In genomic region chr4:55652628-55653027, GRCm38 (mm10) we compare ENCODE assay signal across 16 mouse cellular contexts.
A peak's percentile ranks its signal among the peaks of the same experiment; 100 is the strongest.
DNase-seq lines count a peak whose midpoint lies in the region; ATAC-seq and TF ChIP-seq lines count a peak whose summit lies in the region.
"Had no signal": no experiment of that assay in that cellular context is flagged by ENCODE, and none has a peak within 500 bp of the region (broad histone marks: within the 10 kb centered on the region; RNA-seq: fewer than 3 reads in every experiment).

No protein-coding gene starts in this region.

- no peaks in the 10 kb centered on the region for H3K9me3 ChIP-seq in heart, embryonic 13.5 days
- no peaks in the 10 kb centered on the region for H3K9me3 ChIP-seq in neural tube, embryonic 15.5 days (replicated peaks)
- H3K9me3 ChIP-seq in liver, embryonic 12.5 days (replicated peaks) = no peaks in the 10 kb centered on the region
- H3K9me3 ChIP-seq: hindbrain, embryonic 15.5 days; liver, embryonic 13.5 days; midbrain, embryonic 12.5 days had no signal

- no peak for ATAC-seq in heart, embryonic 13.5 days (ENCODE audit: extremely low read depth, insufficient number of reproducible peaks, low FRiP score, low TSS enrichment)
- ATAC-seq in neural tube, embryonic 15.5 days (ENCODE audit: low FRiP score) = no peak
- ATAC-seq in liver, embryonic 12.5 days = no peak
- ATAC-seq: CD4-positive, CD25-positive, alpha-beta regulatory T cell, adult 4 months had no signal

- H3K4me1 ChIP-seq in heart, embryonic 13.5 days = peaks cover 20% of the 10 kb centered on the region
- H3K4me1 ChIP-seq in embryonic fibroblast, embryonic 13.5 days (ENCODE audit: control insufficient read depth, insufficient read depth, low read length) = peaks cover 12% of the 10 kb centered on the region
- peaks cover 18% of the 10 kb centered on the region for H3K4me1 ChIP-seq in neural tube, embryonic 15.5 days
- peaks cover 5% of the 10 kb centered on the region; the same call in 1 of the 2 replicates for H3K4me1 ChIP-seq in liver, embryonic 12.5 days

- no peak; the same call in 1 of the 2 replicates for TF ChIP-seq POLR2A in embryonic fibroblast, embryonic 13.5 days (IDR thresholded peaks at IDR 0.05; ENCODE audit: low read depth, low read length)

- no peaks in the 10 kb centered on the region for H3K36me3 ChIP-seq in heart, embryonic 13.5 days
- no peaks in the 10 kb centered on the region for H3K36me3 ChIP-seq in neural tube, embryonic 15.5 days
- no peaks in the 10 kb centered on the region for H3K36me3 ChIP-seq in liver, embryonic 12.5 days
- H3K36me3 ChIP-seq: hindbrain, embryonic 15.5 days; liver, embryonic 13.5 days; midbrain, embryonic 12.5 days had no signal

- TF ChIP-seq CTCF in layer of hippocampus, adult 2 months (conservative IDR thresholded peaks at IDR 0.05) = no peak
- TF ChIP-seq CTCF in embryonic fibroblast, embryonic 13.5 days (IDR thresholded peaks at IDR 0.05; ENCODE audit: borderline replicate concordance, insufficient read depth, low read length) = no peak

- H3K27me3 ChIP-seq in heart, embryonic 13.5 days (replicated peaks) = peaks cover 32% of the 10 kb centered on the region
- H3K27me3 ChIP-seq in neural tube, embryonic 15.5 days (replicated peaks) = no peaks in the 10 kb centered on the region
- peaks cover 63% of the 10 kb centered on the region for H3K27me3 ChIP-seq in liver, embryonic 12.5 days (replicated peaks)
- H3K27me3 ChIP-seq: hindbrain, embryonic 15.5 days had no signal

- no peak overlapping the region for H3K9ac ChIP-seq in heart, embryonic 13.5 days
- H3K9ac ChIP-seq in neural tube, embryonic 15.5 days (replicated peaks) = no peak overlapping the region
- H3K9ac ChIP-seq in liver, embryonic 12.5 days = no peak overlapping the region
- H3K9ac ChIP-seq: hindbrain, embryonic 15.5 days; liver, embryonic 13.5 days; midbrain, embryonic 12.5 days had no signal

- no peak for DNase-seq in heart, postnatal 4 days
- DNase-seq in layer of hippocampus, adult 2 months (ENCODE audit: low spot score in 2 of 2) = no peak
- DNase-seq in layer of hippocampus, postnatal 10 days (ENCODE audit: low spot score in 2 of 2) = no peak
- DNase-seq: adrenal gland, postnatal 25 days; gastrocnemius, postnatal 14 days; liver, embryonic 13.5 days; lung, postnatal 36 days; thymus, postnatal 14 days had no signal

- H3K4me2 ChIP-seq in heart, embryonic 13.5 days = peak overlapping the region; percentile 67
- H3K4me2 ChIP-seq in neural tube, embryonic 15.5 days = peak overlapping the region; percentile 71; the same call in 1 of the 2 replicates
- no peak overlapping the region for H3K4me2 ChIP-seq in liver, embryonic 12.5 days

- no peak overlapping the region for H3K27ac ChIP-seq in heart, embryonic 13.5 days (replicated peaks)
- peak overlapping the region; percentile 92 for H3K27ac ChIP-seq in layer of hippocampus, adult 2 months
- peak overlapping the region; percentile 96 for H3K27ac ChIP-seq in embryonic fibroblast, embryonic 13.5 days (ENCODE audit: insufficient read depth, low read length)
- H3K27ac ChIP-seq in neural tube, embryonic 15.5 days (replicated peaks) = no peak overlapping the region
- no peak overlapping the region for H3K27ac ChIP-seq in liver, embryonic 12.5 days
- H3K27ac ChIP-seq: liver, embryonic 13.5 days had no signal

- H3K4me3 ChIP-seq in heart, embryonic 13.5 days = no peak overlapping the region
- no peak overlapping the region for H3K4me3 ChIP-seq in layer of hippocampus, adult 2 months
- H3K4me3 ChIP-seq in embryonic fibroblast, embryonic 13.5 days (ENCODE audit: insufficient read depth, low read length) = no peak overlapping the region
- no peak overlapping the region for H3K4me3 ChIP-seq in neural tube, embryonic 15.5 days (replicated peaks)
- no peak overlapping the region for H3K4me3 ChIP-seq in liver, embryonic 12.5 days
- H3K4me3 ChIP-seq: erythroblast, embryonic 14.5 days had no signal

- 73% methylated on average over 5 of the region's 5 CpGs for WGBS in heart, embryonic 13.5 days
- WGBS in neural tube, embryonic 15.5 days = 73% methylated on average over 5 of the region's 5 CpGs
- 52% methylated on average over 5 of the region's 5 CpGs for WGBS in liver, embryonic 12.5 days (ENCODE audit: insufficient replicate concordance)

Comparison
In these comparisons a context has a peak if more than half of its experiments do, and no peak if none do; other contexts are left out.
1. H3K27ac ChIP-seq: peak in layer of hippocampus, adult 2 months (single experiment) and embryonic fibroblast, embryonic 13.5 days (single experiment); none in heart, embryonic 13.5 days (single experiment), neural tube, embryonic 15.5 days (single experiment) and liver, embryonic 12.5 days (single experiment).